Mouse (Mus musculus): ENCODE data around the gene Gtf3c5. TPM values are rescaled to one million over a fixed set of nuclear protein-coding genes. Genes with fewer than 3 reads are reported as not detected.

The Gtf3c5 gene
- 10 to 100 TPM; 17.9 to 18.6 TPM for total RNA-seq (2021)

- intact Hi-C loops (cut with DNase I) = loop anchor here (2.0 kb wide), 1 partner anchor 67 kb away; no protein-coding TSS in a partner anchor
- no peak for DNase-seq (ENCODE audit: low spot score in 2 of 2)
These were observed at the start of gene Gtf3c5 for GRCm38 (mm10) chr2:28583651-28584050. TSS of gene Gtf3c5 (minus strand) at chr2:28583751.

- intact Hi-C loops (cut with DNase I) = no loop called here
- DNase-seq (ENCODE audit: low spot score in 2 of 2) = no peak
These were observed 49.6 kb upstream of the Gtf3c5 start for GRCm38 (mm10) chr2:28633136-28633535.

GRCm38 (mm10) chr2:28632626-28633025, 49.1 kb upstream of the Gtf3c5 start:
- intact Hi-C loops (cut with DNase I) = no loop called here
- no peak for DNase-seq (ENCODE audit: low spot score in 2 of 2)

DNA sequence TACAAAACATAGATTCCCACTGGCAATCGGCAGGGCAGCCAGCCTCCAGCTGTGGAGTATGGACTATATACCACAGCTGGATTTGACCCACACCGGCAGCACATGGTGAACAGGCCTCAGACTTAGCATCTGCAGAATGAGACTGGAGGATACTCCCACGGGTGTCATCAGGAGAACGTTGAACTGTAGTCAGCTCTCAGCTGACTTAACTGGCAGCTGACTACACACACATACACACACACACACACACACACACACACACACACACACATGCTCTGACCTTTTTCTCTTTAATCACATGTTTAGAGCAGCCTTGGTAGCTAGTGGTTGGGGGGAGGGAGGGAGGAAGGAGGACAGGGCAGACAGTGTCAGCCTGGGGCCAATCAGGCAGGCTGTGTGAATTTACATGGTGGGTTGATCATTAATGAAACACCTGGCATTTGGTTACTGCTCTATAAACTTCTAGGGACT, 46.4 kb upstream of the Gtf3c5 start:
- intact Hi-C loops (cut with DNase I) = no loop called here

DNA sequence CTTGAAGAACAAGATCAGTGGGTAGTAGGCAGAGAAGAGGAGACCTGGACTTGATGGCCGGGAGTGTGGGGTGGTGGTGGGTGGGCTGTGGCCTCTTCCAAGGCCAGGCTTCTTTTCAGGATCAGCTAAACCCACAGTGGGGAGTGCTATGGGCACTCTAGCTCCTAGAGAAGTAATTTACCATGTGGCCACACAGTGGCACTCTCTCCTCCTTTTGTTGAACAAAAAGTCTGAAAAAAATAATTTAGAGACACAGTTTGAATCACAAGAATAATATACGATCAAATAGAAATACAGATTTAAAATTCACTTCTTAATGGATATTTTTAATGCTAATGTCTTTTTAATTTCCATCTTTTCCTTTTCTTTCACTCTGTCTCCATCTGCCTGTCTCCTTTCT, 44.5 kb upstream of the Gtf3c5 start:
- intact Hi-C loops (cut with DNase I) = no loop called here
- no peak for DNase-seq (ENCODE audit: low spot score in 2 of 2)

More for the DNA sequence above, 46.4 kb upstream of the Gtf3c5 start:
- no peak for DNase-seq (ENCODE audit: low spot score in 2 of 2)

- intact Hi-C loops (cut with DNase I) = no loop called here
- DNase-seq (ENCODE audit: low spot score in 2 of 2) = no peak
These were observed 42.5 kb upstream of the Gtf3c5 start for GRCm38 (mm10) chr2:28626038-28626437.

GRCm38 (mm10) chr2:28624870-28625269, 41.3 kb upstream of the Gtf3c5 start:
- intact Hi-C loops (cut with DNase I) = no loop called here
- no peak for DNase-seq (ENCODE audit: low spot score in 2 of 2)

- intact Hi-C loops (cut with DNase I) = loop anchor here (2.0 kb wide), 1 partner anchor 30 kb away; no protein-coding TSS in a partner anchor
- DNase-seq (ENCODE audit: low spot score in 2 of 2) = no peak
These were observed 39.1 kb upstream of the Gtf3c5 start for GRCm38 (mm10) chr2:28622521-28623124.

- no peak for DNase-seq (ENCODE audit: low spot score in 2 of 2)
- intact Hi-C loops (cut with DNase I) = loop anchor here (2.0 kb wide), 1 partner anchor 29 kb away; no protein-coding TSS in a partner anchor
These were observed 38.2 kb upstream of the Gtf3c5 start, which contains the start of gene Gfi1b for GRCm38 (mm10) chr2:28621664-28622171. TSS of gene Gfi1b (minus strand) at chr2:28621982.

- intact Hi-C loops (cut with DNase I) = no loop called here
- DNase-seq (ENCODE audit: low spot score in 2 of 2) = no peak
These were observed 37.6 kb upstream of the Gtf3c5 start for GRCm38 (mm10) chr2:28621111-28621510.

DNA sequence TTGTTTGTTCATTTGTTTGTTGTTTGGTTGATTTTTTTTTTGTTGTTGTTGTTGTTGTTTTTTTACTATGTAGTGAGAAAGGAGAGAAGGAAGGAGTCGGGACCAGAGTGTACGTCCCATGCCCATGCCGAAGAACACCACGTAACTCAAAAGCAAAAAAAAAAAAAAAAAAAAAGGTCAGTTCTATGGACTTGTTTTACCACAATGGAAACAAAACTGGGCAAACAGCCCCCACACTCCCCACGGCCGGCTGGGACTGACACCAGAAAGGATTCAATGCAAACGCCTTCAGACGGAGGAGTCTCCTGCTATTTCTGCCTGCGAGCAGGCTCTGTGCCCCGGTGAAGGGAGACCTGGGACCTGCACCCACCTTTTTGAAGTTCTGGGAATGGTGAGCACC, 37.0 kb upstream of the Gtf3c5 start:
- no peak for DNase-seq (ENCODE audit: low spot score in 2 of 2)

DNA sequence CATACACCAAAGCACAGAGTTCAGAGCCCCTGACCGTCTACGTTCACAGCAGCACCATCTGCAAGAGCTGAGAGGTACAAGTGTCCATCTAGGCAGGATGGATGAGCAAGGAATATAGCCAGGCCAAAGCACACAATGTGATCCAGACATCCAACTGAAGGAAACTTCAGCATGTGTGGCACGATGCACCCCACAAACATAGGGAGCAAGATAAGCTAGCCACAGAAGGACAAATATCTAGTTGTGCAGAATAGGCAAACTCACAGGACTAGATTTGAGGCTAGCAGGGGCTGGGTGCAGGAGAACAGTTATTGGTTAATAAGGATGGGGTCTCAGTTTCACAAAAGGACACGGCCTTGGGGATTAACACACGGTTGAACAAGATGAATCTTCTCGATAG, 35.8 kb upstream of the Gtf3c5 start:
- DNase-seq (ENCODE audit: low spot score in 2 of 2) = no peak
- intact Hi-C loops (cut with DNase I) = no loop called here

More for the DNA sequence above, 37.0 kb upstream of the Gtf3c5 start:
- intact Hi-C loops (cut with DNase I) = no loop called here

DNA sequence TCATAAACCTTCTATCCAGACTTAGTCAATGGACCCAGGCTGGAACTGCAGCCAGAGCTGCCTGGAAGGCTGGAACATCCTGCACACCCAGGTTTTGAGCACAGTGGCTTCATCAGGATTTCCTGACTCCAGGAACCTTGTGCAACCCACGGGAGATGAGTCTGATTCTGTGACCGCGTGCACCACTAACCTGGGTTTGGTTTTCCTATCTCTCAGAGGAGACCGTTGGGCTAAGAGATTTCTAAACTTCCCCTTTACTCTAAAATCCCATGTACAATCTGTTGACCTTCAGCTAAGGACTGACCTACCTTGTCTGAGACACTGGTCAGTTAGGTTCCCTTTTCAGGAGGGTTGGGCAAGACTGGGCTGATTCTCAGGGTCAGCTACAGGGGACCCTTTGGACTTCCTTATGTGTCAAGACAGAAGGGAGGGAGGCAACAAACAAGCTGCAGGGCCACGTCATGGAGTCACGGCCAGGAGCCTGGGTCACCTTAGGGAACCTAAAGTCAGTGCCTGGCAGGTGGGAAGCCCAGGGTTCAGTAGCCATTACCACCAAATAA, 35.3 kb upstream of the Gtf3c5 start:
- intact Hi-C loops (cut with DNase I) = no loop called here
- no peak for DNase-seq (ENCODE audit: low spot score in 2 of 2)

DNA sequence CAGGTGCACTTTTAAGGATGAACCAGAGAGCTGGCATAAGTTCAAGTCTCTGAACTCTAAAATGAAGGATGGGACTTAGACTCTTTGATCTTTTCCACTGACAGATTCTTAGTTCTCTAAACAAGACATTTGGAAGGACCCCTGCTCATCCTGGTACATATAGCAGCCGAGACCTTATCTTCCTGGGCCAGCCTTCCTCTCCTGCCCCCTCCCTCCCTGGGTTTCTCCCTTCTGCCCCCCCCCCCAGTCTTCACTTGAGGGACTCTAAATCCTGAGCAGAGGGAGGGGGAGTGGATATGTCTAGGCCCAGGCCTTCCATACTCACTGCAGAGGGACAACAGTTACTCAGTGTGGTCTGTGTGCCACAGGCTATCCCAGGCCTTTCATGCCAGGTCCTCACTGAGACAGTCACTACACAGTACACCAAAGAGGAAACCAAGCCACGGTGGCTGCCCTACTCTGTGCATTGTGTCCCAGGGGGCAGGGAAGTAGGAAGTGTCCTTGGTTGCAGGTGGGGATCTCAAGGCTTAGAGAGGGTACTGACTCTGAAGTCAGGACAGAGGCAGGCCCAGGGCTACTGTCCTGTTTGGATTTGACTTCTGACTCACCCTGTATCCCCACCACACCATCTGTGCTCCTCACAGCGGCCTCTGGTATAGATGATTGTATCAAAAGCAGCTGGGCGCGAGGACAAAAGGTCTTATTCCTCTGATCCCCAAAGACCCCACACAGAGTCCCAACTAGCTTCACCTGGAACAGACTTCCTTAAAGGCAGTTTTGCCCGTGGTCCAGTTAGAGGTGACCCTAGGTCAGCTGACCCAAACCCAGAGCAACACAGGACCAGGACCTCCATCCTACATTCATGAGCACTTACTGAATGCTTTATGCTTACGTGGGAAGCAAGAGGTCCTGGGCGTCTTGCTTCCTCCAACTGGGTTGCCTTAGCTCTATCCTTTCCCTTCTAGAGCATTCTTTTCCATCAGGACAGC, 34.2 kb upstream of the Gtf3c5 start:
- intact Hi-C loops (cut with DNase I) = no loop called here

GRCm38 (mm10) chr2:28616874-28617273, 33.3 kb upstream of the Gtf3c5 start:
- no peak for DNase-seq (ENCODE audit: low spot score in 2 of 2)

More for the DNA sequence above, 34.2 kb upstream of the Gtf3c5 start:
- no peak for DNase-seq (ENCODE audit: low spot score in 2 of 2)

DNA sequence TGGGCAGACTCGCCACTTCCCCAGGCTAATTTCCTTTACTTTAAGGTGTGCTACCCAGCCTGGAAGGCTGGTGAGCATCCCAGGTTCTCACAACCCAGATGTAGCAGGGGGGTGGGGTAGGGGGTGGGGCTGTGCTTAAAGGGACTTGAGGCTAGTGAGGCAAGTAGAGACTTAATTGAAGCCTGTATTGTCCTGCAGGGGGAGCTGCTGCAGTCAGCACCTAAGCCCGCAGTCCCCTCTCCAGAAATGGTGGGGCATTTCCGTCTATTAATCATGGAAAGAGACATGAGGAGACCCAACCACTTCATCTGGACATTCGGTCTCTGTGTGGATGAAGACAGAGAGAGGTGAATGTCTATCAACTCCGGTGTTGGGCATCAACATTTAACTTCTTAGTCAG, 32.8 kb upstream of the Gtf3c5 start:
- DNase-seq (ENCODE audit: low spot score in 2 of 2) = no peak
- intact Hi-C loops (cut with DNase I) = no loop called here

More at GRCm38 (mm10) chr2:28616874-28617273, 33.3 kb upstream of the Gtf3c5 start:
- intact Hi-C loops (cut with DNase I) = no loop called here

- no peak for DNase-seq (ENCODE audit: low spot score in 2 of 2)
- intact Hi-C loops (cut with DNase I) = no loop called here
These were observed 30.0 kb upstream of the Gtf3c5 start for GRCm38 (mm10) chr2:28613599-28613998.

GRCm38 (mm10) chr2:28612436-28613063, 29.0 kb upstream of the Gtf3c5 start:
- DNase-seq (ENCODE audit: low spot score in 2 of 2) = no peak

DNA sequence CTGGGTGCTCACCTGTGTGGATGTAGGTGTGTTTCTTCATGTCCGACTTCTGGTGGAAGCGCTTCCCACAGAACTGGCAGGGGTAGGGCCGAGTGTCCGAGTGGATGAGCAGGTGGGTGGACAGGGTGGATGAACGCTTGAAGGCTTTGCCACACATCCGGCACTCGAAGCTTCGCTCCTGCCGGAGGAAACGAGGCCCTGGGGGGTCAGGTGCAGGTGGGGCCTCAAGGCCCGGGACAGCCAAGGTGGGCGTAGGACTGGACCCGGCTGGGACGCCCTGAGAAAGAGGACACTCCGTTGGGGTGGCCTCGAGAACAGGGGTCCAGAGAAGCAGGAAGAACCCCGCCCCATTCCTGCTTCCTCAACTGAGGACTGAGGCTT, 27.8 kb upstream of the Gtf3c5 start:
- intact Hi-C loops (cut with DNase I) = no loop called here
- DNase-seq (ENCODE audit: low spot score in 2 of 2) = no peak

More at GRCm38 (mm10) chr2:28612436-28613063, 29.0 kb upstream of the Gtf3c5 start:
- intact Hi-C loops (cut with DNase I) = no loop called here

All from left cerebral cortex, postnatal 36 days (tissue).